Mouse (Mus musculus) MEL (cell line): Measurements from ENCODE around the gene 2310022A10Rik. TPM values are rescaled to one million over a fixed set of nuclear protein-coding genes. Genes with fewer than 3 reads are reported as not detected.
"Not testable (repeated sequence)": the region's sequence is repeated elsewhere in the genome, so short reads cannot be mapped to it uniquely, and the experiment has no call there.

ENCODE experiments used
- DNase-seq: peaks from one replicate; pipeline ENCODE4 v3.0.0; 2011; ENCODE audit warnings: low read depth, low spot score
- H3K27ac ChIP-seq: 2 replicates; pipeline ENCODE4 v1.5.1; 2012; ENCODE audit warnings: low read depth, mild to moderate bottlenecking, control low read depth, low read length, moderate library complexity; ENCODE audit not compliant: control insufficient read depth
- H3K27me3 ChIP-seq, 2 experiments: fragments of 150-350 bp in 1 of 2; sonication (generic) in 1 of 2; 2 replicates each; pipeline ENCODE4 v1.6.1; 2012; ENCODE audit warnings: low read length in 2 of 2, mild to moderate bottlenecking in 2 of 2, improper control_type of control experiment in 1 of 2, moderate library complexity in 1 of 2; ENCODE audit not compliant: insufficient read depth in 2 of 2, control insufficient read depth in 1 of 2
- H3K36me3 ChIP-seq, 2 experiments: 2 replicates each; pipeline ENCODE4 v1.6.1; 2012 to 2014; ENCODE audit warnings: low read length in 2 of 2, improper control_type of control experiment in 1 of 2, inconsistent platforms in 1 of 2, mild to moderate bottlenecking in 1 of 2; ENCODE audit not compliant: insufficient read depth in 2 of 2, control insufficient read depth in 1 of 2
- H3K4me1 ChIP-seq, 2 experiments: fragments of 150-350 bp in 1 of 2; sonication (generic) in 1 of 2; 2 replicates each; pipeline ENCODE4 v1.6.1; 2012; ENCODE audit warnings: low read length in 2 of 2, improper control_type of control experiment in 1 of 2, mild to moderate bottlenecking in 1 of 2; ENCODE audit not compliant: insufficient read depth in 2 of 2, control insufficient read depth in 1 of 2
- H3K4me3 ChIP-seq, 2 experiments: fragments of 150-350 bp in 1 of 2; sonication (generic) in 1 of 2; 2 replicates each; pipeline ENCODE4 v1.5.1; 2012; ENCODE audit warnings: low read depth in 2 of 2, low read length in 2 of 2, mild to moderate bottlenecking in 2 of 2, moderate library complexity in 2 of 2, control low read depth in 1 of 2, improper control_type of control experiment in 1 of 2; ENCODE audit not compliant: control insufficient read depth in 1 of 2, insufficient read depth in 1 of 2
- H3K79me2 ChIP-seq: 2 replicates; pipeline ENCODE4 v1.6.1; 2012; ENCODE audit warnings: mild to moderate bottlenecking, low read length, moderate library complexity; ENCODE audit not compliant: control insufficient read depth, poor library complexity, insufficient read depth
- H3K9ac ChIP-seq: 2 replicates; pipeline ENCODE4 v1.6.1; 2012; ENCODE audit warnings: low read depth, mild to moderate bottlenecking, control low read depth, low read length, moderate library complexity; ENCODE audit not compliant: control insufficient read depth, poor library complexity, severe bottlenecking
- H3K9me3 ChIP-seq: fragments of 150-350 bp; sonication (generic); replicated peaks from 2 replicates; pipeline ENCODE4 v1.6.1; 2012; ENCODE audit warnings: mild to moderate bottlenecking, low read length, improper control_type of control experiment, moderate library complexity; ENCODE audit not compliant: insufficient read depth
- CHD2 ChIP-seq: IDR thresholded peaks from 2 replicates; pipeline ENCODE4 v1.6.1; 2011; ENCODE audit warnings: low read length, improper control_type of control experiment
- E2F4 ChIP-seq: IDR thresholded peaks from 2 replicates; pipeline ENCODE4 v1.6.1; 2011; ENCODE audit warnings: low read depth, low read length, improper control_type of control experiment, borderline replicate concordance
- GABPA ChIP-seq: IDR thresholded peaks from 2 replicates; pipeline ENCODE4 v1.6.1; 2012; ENCODE audit warnings: low read depth, mild to moderate bottlenecking, inconsistent platforms, low read length, improper control_type of control experiment, moderate library complexity
- GATA1 ChIP-seq: IDR thresholded peaks from 2 replicates; pipeline ENCODE4 v1.6.1; 2011; ENCODE audit warnings: low read depth, low read length, improper control_type of control experiment
- HCFC1 ChIP-seq: IDR thresholded peaks from 2 replicates; pipeline ENCODE4 v1.6.1; 2012; ENCODE audit warnings: low read depth, mild to moderate bottlenecking, inconsistent platforms, low read length, improper control_type of control experiment, moderate library complexity
- KAT2A ChIP-seq: conservative IDR thresholded peaks from 2 replicates; pipeline ENCODE4 v1.6.1; 2012; ENCODE audit warnings: low read depth, low read length, improper control_type of control experiment, inconsistent platforms
- MAFK ChIP-seq: IDR thresholded peaks from 2 replicates; pipeline ENCODE4 v1.6.1; 2011; ENCODE audit warnings: low read depth, mild to moderate bottlenecking, low read length, improper control_type of control experiment, borderline replicate concordance
- MYB ChIP-seq: IDR thresholded peaks from 2 replicates; pipeline ENCODE4 v1.6.1; 2011; ENCODE audit warnings: mild to moderate bottlenecking, low read depth, low read length, improper control_type of control experiment
- POLR2AphosphoS2 ChIP-seq: IDR thresholded peaks from 2 replicates; pipeline ENCODE4 v1.6.1; 2011; ENCODE audit warnings: low read length, improper control_type of control experiment
- RAD21 ChIP-seq: IDR thresholded peaks from 2 replicates; pipeline ENCODE4 v1.6.1; 2011; ENCODE audit warnings: mild to moderate bottlenecking, low read depth, low read length, improper control_type of control experiment
- RCOR1 ChIP-seq: IDR thresholded peaks from 2 replicates; pipeline ENCODE4 v1.6.1; 2012; ENCODE audit warnings: low read depth, mild to moderate bottlenecking, inconsistent platforms, low read length, improper control_type of control experiment
- SIN3A ChIP-seq: IDR thresholded peaks from 2 replicates; pipeline ENCODE4 v1.6.1; 2012; ENCODE audit warnings: low read length, improper control_type of control experiment, inconsistent platforms
- SMC3 ChIP-seq: IDR thresholded peaks from 2 replicates; pipeline ENCODE4 v1.6.1; 2011; ENCODE audit warnings: low read depth, low read length, improper control_type of control experiment
- USF2 ChIP-seq, 2 experiments: IDR thresholded peaks; 2 replicates each; pipeline ENCODE4 v1.6.1; 2011 to 2012; ENCODE audit warnings: improper control_type of control experiment in 2 of 2, low read length in 2 of 2, borderline replicate concordance in 1 of 2, inconsistent platforms in 1 of 2, low read depth in 1 of 2, mild to moderate bottlenecking in 1 of 2; ENCODE audit not compliant: insufficient read depth in 1 of 2
- ZC3H11A ChIP-seq: IDR thresholded peaks from 2 replicates; pipeline ENCODE4 v1.6.1; 2012; ENCODE audit warnings: low read depth, mild to moderate bottlenecking, inconsistent platforms, low read length, improper control_type of control experiment
- ZKSCAN1 ChIP-seq: IDR thresholded peaks from 2 replicates; pipeline ENCODE4 v1.6.1; 2012; ENCODE audit warnings: low read depth, mild to moderate bottlenecking, inconsistent platforms, low read length, improper control_type of control experiment, moderate library complexity
- ZNF384 ChIP-seq: IDR thresholded peaks from 2 replicates; pipeline ENCODE4 v1.6.1; 2012; ENCODE audit warnings: low read depth, mild to moderate bottlenecking, inconsistent platforms, low read length, improper control_type of control experiment
- polyA plus RNA-seq, 2 experiments: library from polyadenylated mRNA; stranded (reverse) in 1 of 2; unstranded in 1 of 2; fragments of >175 nt in 1 of 2; fragments of >200 nt in 1 of 2; gene quantifications; 2 replicates each; pipeline versions ENCODE4 v1.2.1 to v1.2.4; 2012; ENCODE audit warnings: low replicate concordance in 2 of 2, low read depth in 1 of 2; ENCODE audit not compliant: insufficient read length in 2 of 2, insufficient read depth in 1 of 2, missing spikeins in 1 of 2
- total RNA-seq: library from RNA; depleted of rRNA; stranded (reverse); fragments of 300-350 nt; gene quantifications from 2 replicates; pipeline ENCODE4 v1.2.3, GENCODE M21; 2012

2310022A10Rik gene
- total and polyA plus RNA-seq, 3 experiments, result 6.6 to 33.2 TPM; not detected in 1

- H3K4me1 ChIP-seq, result no peaks in the 10 kb centered on the region
Measured at GRCm38 (mm10) chr7:27627707-27628106, 74.7 kb downstream of the 2310022A10Rik start.

GRCm38 (mm10) chr7:27628190-27628589, 75.2 kb downstream of the 2310022A10Rik start:
- no peak for DNase-seq
- Histone ChIP-seq H3K27me3 (no peaks in the 10 kb centered on the region), H3K4me1 (no peaks in the 10 kb centered on the region), H3K27ac (no peak overlapping the region), H3K9ac (no peak overlapping the region), H3K79me2 (no peaks in the 10 kb centered on the region), H3K36me3 (peaks cover 0 to 13% of the 10 kb centered on the region in 2 experiments; a peak in 2 of 4 replicates), H3K9me3 (no peaks in the 10 kb centered on the region), H3K4me3 (no peak overlapping the region)
- TF ChIP-seq RAD21, result no peak
- no peak for TF ChIP-seq MAFK

More at GRCm38 (mm10) chr7:27627707-27628106, 74.7 kb downstream of the 2310022A10Rik start:
- TF ChIP-seq E2F4 (no peak), GATA1 (no peak), HCFC1 (no peak), GABPA (no peak), ZNF384 (no peak), KAT2A (no peak)
- Histone ChIP-seq H3K36me3 (peaks cover 0 to 13% of the 10 kb centered on the region in 2 experiments; a peak in 2 of 4 replicates), H3K79me2 (no peaks in the 10 kb centered on the region), H3K27ac (no peak overlapping the region), H3K4me3 (no peak overlapping the region), H3K9ac (no peak overlapping the region), H3K9me3 (no peaks in the 10 kb centered on the region), H3K27me3 (no peaks in the 10 kb centered on the region)
- DNase-seq, result no peak

GRCm38 (mm10) chr7:27628816-27629215, 75.8 kb downstream of the 2310022A10Rik start:
- H3K27me3 ChIP-seq, H3K9ac ChIP-seq, H3K4me1 ChIP-seq, H3K27ac ChIP-seq, H3K4me3 ChIP-seq, DNase-seq, H3K79me2 ChIP-seq, H3K9me3 ChIP-seq: not testable (repeated sequence)
- H3K36me3 ChIP-seq, result peaks cover 0 to 11% of the 10 kb centered on the region in 2 experiments; a peak in 2 of 4 replicates

- no peak for TF ChIP-seq POLR2AphosphoS2
- no peak for TF ChIP-seq ZC3H11A
- TF ChIP-seq KAT2A, result no peak
- TF ChIP-seq ZKSCAN1, result no peak
- no peak for TF ChIP-seq SMC3
- no peak for TF ChIP-seq SIN3A
- no peak for TF ChIP-seq USF2 (IDR thresholded peaks at IDR 0.05; ENCODE audit: borderline replicate concordance in 1 of 2, insufficient read depth in 1 of 2, low read depth in 1 of 2, low read length in 2 of 2)
- TF ChIP-seq MYB, result no peak
- TF ChIP-seq RCOR1, result no peak
- TF ChIP-seq CHD2, result no peak
- TF ChIP-seq E2F4, result no peak
- TF ChIP-seq ZNF384, result no peak
- no peak for DNase-seq
- H3K4me3 ChIP-seq, result no peak overlapping the region
Measured at GRCm38 (mm10) chr7:27631439-27631838, 78.4 kb downstream of the 2310022A10Rik start.

More at GRCm38 (mm10) chr7:27631439-27631838, 78.4 kb downstream of the 2310022A10Rik start:
- Histone ChIP-seq H3K79me2 (no peaks in the 10 kb centered on the region), H3K9ac (no peak overlapping the region), H3K36me3 (peaks cover 0 to 7% of the 10 kb centered on the region in 2 experiments; a peak in 2 of 4 replicates), H3K9me3 (no peaks in the 10 kb centered on the region), H3K27me3 (no peaks in the 10 kb centered on the region), H3K27ac (no peak overlapping the region), H3K4me1 (no peaks in the 10 kb centered on the region)
